Mouse (Mus musculus): Measurements from ENCODE around the gene Syn2.

- TF ChIP-seq CTCF (IDR thresholded peaks at IDR 0.05; ENCODE audit: control insufficient read depth, insufficient read depth, insufficient read length) (no peak), MYOD1 (IDR thresholded peaks at IDR 0.05; ENCODE audit: control insufficient read depth, insufficient read length, low read depth) (no peak), MAX (IDR thresholded peaks at IDR 0.05) (no peak), USF1 (IDR thresholded peaks at IDR 0.05; ENCODE audit: low read depth) (no peak), FOSL1 (IDR thresholded peaks at IDR 0.05; ENCODE audit: insufficient read depth, low read length, poor library complexity, severe bottlenecking) (no peak), MYOG (IDR thresholded peaks at IDR 0.05; ENCODE audit: control insufficient read depth, extremely low read depth, insufficient read length) (no peak), CEBPB (IDR thresholded peaks at IDR 0.05; ENCODE audit: low read depth) (no peak)
Observed at GRCm38 (mm10) chr6:115174845-115175244, 40.1 kb downstream of the Syn2 start.

Data from C2C12 (cell line).